Mouse (Mus musculus): ENCODE measurements around the gene Rab40b.

GRCm38 (mm10) chr11:121414762-121415161 lies 26.7 kb upstream of the Rab40b start:
- no peak for TF ChIP-seq CTCF (IDR thresholded peaks at IDR 0.05; ENCODE audit: borderline replicate concordance, insufficient read depth, low read length)
- TF ChIP-seq POLR2A (IDR thresholded peaks at IDR 0.05; ENCODE audit: low read depth, low read length), result no peak

Measured in embryonic fibroblast, embryonic 13.5 days (primary cell).